Mouse (Mus musculus): ENCODE data around the gene Ing1. TPM values are rescaled to one million over a fixed set of nuclear protein-coding genes. Genes with fewer than 3 reads are reported as not detected.

Gene Ing1
- polyA plus RNA-seq, 1 experiment, result 42.2 TPM

GRCm38 (mm10) chr8:11517366-11518055, 37.9 kb upstream of the Ing1 start:
- no peak for TF ChIP-seq CTCF (IDR thresholded peaks at IDR 0.05; ENCODE audit: borderline replicate concordance, insufficient read depth, low read depth, low read length)
- TF ChIP-seq POLR2A (IDR thresholded peaks at IDR 0.05; ENCODE audit: borderline replicate concordance, insufficient read depth, low read length), result no peak
- no peak for DNase-seq
- H3K4me3 ChIP-seq (replicated peaks; ENCODE audit: insufficient read depth, low read depth, low read length), result no peak overlapping the region
- no peaks in the 10 kb centered on the region for H3K27me3 ChIP-seq (ENCODE audit: control insufficient read depth, insufficient read depth, low read length)
- no peak overlapping the region for H3K27ac ChIP-seq (ENCODE audit: insufficient read depth, low read length)
- 90% methylated on average over 16 of the region's 16 CpGs for WGBS
- H3K4me1 ChIP-seq (ENCODE audit: control insufficient read depth, insufficient read depth, low read length), result no peaks in the 10 kb centered on the region

GRCm38 (mm10) chr8:11518056-11518396, 37.3 kb upstream of the Ing1 start:
- TF ChIP-seq POLR2A (IDR thresholded peaks at IDR 0.05; ENCODE audit: borderline replicate concordance, insufficient read depth, low read length) (no peak), CTCF (IDR thresholded peaks at IDR 0.05; ENCODE audit: borderline replicate concordance, insufficient read depth, low read depth, low read length) (no peak)
- no peak for DNase-seq
- H3K4me3 ChIP-seq (replicated peaks; ENCODE audit: insufficient read depth, low read depth, low read length), result no peak overlapping the region
- no peaks in the 10 kb centered on the region for H3K27me3 ChIP-seq (ENCODE audit: control insufficient read depth, insufficient read depth, low read length)
- 44% methylated on average over 6 of the region's 6 CpGs for WGBS
- no peaks in the 10 kb centered on the region for H3K4me1 ChIP-seq (ENCODE audit: control insufficient read depth, insufficient read depth, low read length)
- H3K27ac ChIP-seq (ENCODE audit: insufficient read depth, low read length), result no peak overlapping the region

GRCm38 (mm10) chr8:11518676-11519075, 36.7 kb upstream of the Ing1 start:
- H3K4me3 ChIP-seq (replicated peaks; ENCODE audit: insufficient read depth, low read depth, low read length), result no peak overlapping the region
- no peaks in the 10 kb centered on the region for H3K27me3 ChIP-seq (ENCODE audit: control insufficient read depth, insufficient read depth, low read length)
- no peak overlapping the region for H3K27ac ChIP-seq (ENCODE audit: insufficient read depth, low read length)
- TF ChIP-seq POLR2A (IDR thresholded peaks at IDR 0.05; ENCODE audit: borderline replicate concordance, insufficient read depth, low read length), result no peak
- TF ChIP-seq CTCF (IDR thresholded peaks at IDR 0.05; ENCODE audit: borderline replicate concordance, insufficient read depth, low read depth, low read length), result no peak
- WGBS, result 79% methylated on average over 11 of the region's 11 CpGs
- no peaks in the 10 kb centered on the region for H3K4me1 ChIP-seq (ENCODE audit: control insufficient read depth, insufficient read depth, low read length)
- DNase-seq, result no peak

GRCm38 (mm10) chr8:11523331-11523730, 32.0 kb upstream of the Ing1 start:
- DNase-seq, result no peak
- WGBS, result 76% methylated on average over 3 of the region's 3 CpGs
- H3K4me1 ChIP-seq (ENCODE audit: control insufficient read depth, insufficient read depth, low read length), result no peaks in the 10 kb centered on the region
- H3K27ac ChIP-seq (ENCODE audit: insufficient read depth, low read length), result no peak overlapping the region
- no peak overlapping the region for H3K4me3 ChIP-seq (replicated peaks; ENCODE audit: insufficient read depth, low read depth, low read length)
- TF ChIP-seq CTCF (IDR thresholded peaks at IDR 0.05; ENCODE audit: borderline replicate concordance, insufficient read depth, low read depth, low read length) (no peak), POLR2A (IDR thresholded peaks at IDR 0.05; ENCODE audit: borderline replicate concordance, insufficient read depth, low read length) (no peak)
- no peaks in the 10 kb centered on the region for H3K27me3 ChIP-seq (ENCODE audit: control insufficient read depth, insufficient read depth, low read length)

GRCm38 (mm10) chr8:11530155-11530770, 25.1 kb upstream of the Ing1 start:
- no peaks in the 10 kb centered on the region for H3K4me1 ChIP-seq (ENCODE audit: control insufficient read depth, insufficient read depth, low read length)
- no peak overlapping the region for H3K27ac ChIP-seq (ENCODE audit: insufficient read depth, low read length)
- WGBS, result 59% methylated on average over 18 of the region's 18 CpGs
- H3K27me3 ChIP-seq (ENCODE audit: control insufficient read depth, insufficient read depth, low read length), result no peaks in the 10 kb centered on the region
- DNase-seq, result no peak
- no peak overlapping the region for H3K4me3 ChIP-seq (replicated peaks; ENCODE audit: insufficient read depth, low read depth, low read length)
- TF ChIP-seq POLR2A (IDR thresholded peaks at IDR 0.05; ENCODE audit: borderline replicate concordance, insufficient read depth, low read length) (no peak), CTCF (IDR thresholded peaks at IDR 0.05; ENCODE audit: borderline replicate concordance, insufficient read depth, low read depth, low read length) (no peak)

- WGBS, result 44% methylated on average over 4 of the region's 4 CpGs
- TF ChIP-seq POLR2A (IDR thresholded peaks at IDR 0.05; ENCODE audit: borderline replicate concordance, insufficient read depth, low read length), result no peak
- TF ChIP-seq CTCF (IDR thresholded peaks at IDR 0.05; ENCODE audit: borderline replicate concordance, insufficient read depth, low read depth, low read length), result no peak
- no peak for DNase-seq
- H3K27me3 ChIP-seq (ENCODE audit: control insufficient read depth, insufficient read depth, low read length), result no peaks in the 10 kb centered on the region
- H3K27ac ChIP-seq (ENCODE audit: insufficient read depth, low read length), result no peak overlapping the region
- H3K4me3 ChIP-seq (replicated peaks; ENCODE audit: insufficient read depth, low read depth, low read length), result no peak overlapping the region
- H3K4me1 ChIP-seq (ENCODE audit: control insufficient read depth, insufficient read depth, low read length), result no peaks in the 10 kb centered on the region
Measured at GRCm38 (mm10) chr8:11530849-11531248, 24.5 kb upstream of the Ing1 start.

GRCm38 (mm10) chr8:11534494-11534893, 20.9 kb upstream of the Ing1 start:
- H3K27me3 ChIP-seq (ENCODE audit: control insufficient read depth, insufficient read depth, low read length), result no peaks in the 10 kb centered on the region
- TF ChIP-seq CTCF (IDR thresholded peaks at IDR 0.05; ENCODE audit: borderline replicate concordance, insufficient read depth, low read depth, low read length) (no peak), POLR2A (IDR thresholded peaks at IDR 0.05; ENCODE audit: borderline replicate concordance, insufficient read depth, low read length) (no peak)
- no peaks in the 10 kb centered on the region for H3K4me1 ChIP-seq (ENCODE audit: control insufficient read depth, insufficient read depth, low read length)
- H3K27ac ChIP-seq (ENCODE audit: insufficient read depth, low read length), result no peak overlapping the region
- H3K4me3 ChIP-seq (replicated peaks; ENCODE audit: insufficient read depth, low read depth, low read length), result no peak overlapping the region
- no peak for DNase-seq
- WGBS, result 20% methylated on average over 9 of the region's 9 CpGs

GRCm38 (mm10) chr8:11539049-11539448, 16.3 kb upstream of the Ing1 start:
- no peak for TF ChIP-seq CTCF (IDR thresholded peaks at IDR 0.05; ENCODE audit: borderline replicate concordance, insufficient read depth, low read depth, low read length)
- TF ChIP-seq POLR2A (IDR thresholded peaks at IDR 0.05; ENCODE audit: borderline replicate concordance, insufficient read depth, low read length), result no peak
- Histone ChIP-seq H3K27me3 (ENCODE audit: control insufficient read depth, insufficient read depth, low read length) (no peaks in the 10 kb centered on the region), H3K4me3 (replicated peaks; ENCODE audit: insufficient read depth, low read depth, low read length) (no peak overlapping the region), H3K27ac (ENCODE audit: insufficient read depth, low read length) (no peak overlapping the region), H3K4me1 (ENCODE audit: control insufficient read depth, insufficient read depth, low read length) (no peaks in the 10 kb centered on the region)
- WGBS, result 94% methylated on average over 4 of the region's 4 CpGs
- DNase-seq, result no peak
